Mouse (Mus musculus): ENCODE results near the gene Cep131. TPM values are rescaled to one million over a fixed set of nuclear protein-coding genes. Genes with fewer than 3 reads are reported as not detected.

Cep131 gene
- polyA plus RNA-seq, 1 experiment from 2014 or later = 20.4 TPM

GRCm38 (mm10) chr11:120107026-120107425 is 20.4 kb upstream of the Cep131 start:
- H3K4me2 ChIP-seq (ENCODE audit: low read depth, low read length) = no peak overlapping the region
- H3K4me3 ChIP-seq (ENCODE audit: low read depth, low read length) = no peak overlapping the region
- no peak for ATAC-seq (ENCODE audit: low read depth)
- H3K27ac ChIP-seq (ENCODE audit: low read depth, low read length) = no peak overlapping the region
- H3K36me3 ChIP-seq (ENCODE audit: control insufficient read depth, insufficient read depth, low read length) = peaks cover 27% of the 10 kb centered on the region
- H3K9me3 ChIP-seq (ENCODE audit: control insufficient read depth, low read length) = no peaks in the 10 kb centered on the region
- H3K4me1 ChIP-seq (ENCODE audit: control insufficient read depth, insufficient read depth, low read length) = no peaks in the 10 kb centered on the region
- no peak overlapping the region for H3K9ac ChIP-seq (replicated peaks; ENCODE audit: low read depth, low read length)
- no peaks in the 10 kb centered on the region for H3K27me3 ChIP-seq (ENCODE audit: control insufficient read depth, insufficient read depth, low read length)
- 80% methylated on average over 2 of the region's 2 CpGs for WGBS

GRCm38 (mm10) chr11:120103431-120103997 is 16.9 kb upstream of the Cep131 start:
- H3K36me3 ChIP-seq (ENCODE audit: control insufficient read depth, insufficient read depth, low read length) = peaks cover 27% of the 10 kb centered on the region
- H3K4me1 ChIP-seq (ENCODE audit: control insufficient read depth, insufficient read depth, low read length) = peaks cover 7% of the 10 kb centered on the region
- 98% methylated on average over 3 of the region's 3 CpGs for WGBS
- H3K4me3 ChIP-seq (ENCODE audit: low read depth, low read length) = no peak overlapping the region
- no peak overlapping the region for H3K27ac ChIP-seq (ENCODE audit: low read depth, low read length)
- ATAC-seq (ENCODE audit: low read depth) = no peak
- H3K4me2 ChIP-seq (ENCODE audit: low read depth, low read length) = no peak overlapping the region
- H3K9ac ChIP-seq (replicated peaks; ENCODE audit: low read depth, low read length) = no peak overlapping the region
- H3K9me3 ChIP-seq (ENCODE audit: control insufficient read depth, low read length) = no peaks in the 10 kb centered on the region
- H3K27me3 ChIP-seq (ENCODE audit: control insufficient read depth, insufficient read depth, low read length) = no peaks in the 10 kb centered on the region

GRCm38 (mm10) chr11:120101036-120101435 is 14.4 kb upstream of the Cep131 start:
- H3K4me2 ChIP-seq (ENCODE audit: low read depth, low read length) = no peak overlapping the region
- H3K4me3 ChIP-seq (ENCODE audit: low read depth, low read length) = no peak overlapping the region
- WGBS = 2% methylated on average over 3 of the region's 3 CpGs
- H3K27me3 ChIP-seq (ENCODE audit: control insufficient read depth, insufficient read depth, low read length) = no peaks in the 10 kb centered on the region
- H3K9me3 ChIP-seq (ENCODE audit: control insufficient read depth, low read length) = no peaks in the 10 kb centered on the region
- no peak for ATAC-seq (ENCODE audit: low read depth)
- no peak overlapping the region for H3K9ac ChIP-seq (replicated peaks; ENCODE audit: low read depth, low read length)
- no peak overlapping the region for H3K27ac ChIP-seq (ENCODE audit: low read depth, low read length)
- H3K4me1 ChIP-seq (ENCODE audit: control insufficient read depth, insufficient read depth, low read length) = peaks cover 13% of the 10 kb centered on the region
- H3K36me3 ChIP-seq (ENCODE audit: control insufficient read depth, insufficient read depth, low read length) = peaks cover 24% of the 10 kb centered on the region

- peak within 1 kb of the TSS; percentile 79 for H3K4me2 ChIP-seq (ENCODE audit: low read depth, low read length)
- under 1% methylated on average over 77 of the region's 77 CpGs for WGBS
These were observed 12.2 kb upstream of the Cep131 start, which contains the start of the genes Tepsin and Ndufaf8 for GRCm38 (mm10) chr11:120098588-120099511. Gene Tepsin, minus strand, starts transcription at chr11:120098731. Gene Ndufaf8, plus strand, starts transcription at chr11:120098928.

DNA sequence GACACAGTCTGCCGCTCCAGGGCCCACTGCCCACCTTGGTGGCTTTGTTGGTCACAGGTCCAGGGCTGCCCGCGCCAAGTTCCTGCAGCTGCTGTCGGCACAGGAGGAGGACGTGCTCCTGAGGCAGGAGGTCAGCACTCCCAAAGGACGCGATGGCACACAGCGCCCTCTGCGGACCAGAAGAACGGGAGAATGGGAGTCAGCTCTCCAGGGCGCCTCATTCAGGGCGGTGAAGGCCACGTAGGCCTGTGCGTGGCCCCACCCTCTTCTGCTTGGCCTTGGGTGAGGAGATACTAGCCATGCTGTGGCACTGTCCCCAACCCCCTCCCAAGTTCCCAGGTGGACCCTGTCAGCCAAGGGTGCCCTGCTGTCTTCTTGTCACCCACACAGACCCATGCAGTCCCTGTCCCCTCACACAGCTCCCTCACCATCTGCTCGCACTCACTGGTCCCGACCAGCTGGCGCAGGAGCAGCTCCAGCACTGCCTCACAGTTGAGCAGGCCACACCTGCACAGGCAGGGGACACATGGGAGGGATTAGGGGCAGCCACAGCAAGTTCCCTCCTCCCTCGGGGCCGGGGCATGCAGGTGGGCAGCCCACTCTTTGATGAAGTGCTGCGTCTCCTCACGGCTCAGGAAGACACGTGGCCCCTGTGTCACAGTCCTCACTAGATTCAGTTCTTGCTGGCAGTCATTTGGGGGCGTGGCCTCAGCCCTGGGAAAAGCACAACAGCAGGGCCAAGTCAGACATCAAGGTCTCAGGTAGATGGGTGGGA is 6.4 kb upstream of the Cep131 start:
- Histone ChIP-seq H3K27me3 (ENCODE audit: control insufficient read depth, insufficient read depth, low read length) (no peaks in the 10 kb centered on the region), H3K4me2 (ENCODE audit: low read depth, low read length) (no peak overlapping the region), H3K9me3 (ENCODE audit: control insufficient read depth, low read length) (no peaks in the 10 kb centered on the region), H3K36me3 (ENCODE audit: control insufficient read depth, insufficient read depth, low read length) (peaks cover 25% of the 10 kb centered on the region), H3K4me3 (ENCODE audit: low read depth, low read length) (no peak overlapping the region), H3K4me1 (ENCODE audit: control insufficient read depth, insufficient read depth, low read length) (peaks cover 6% of the 10 kb centered on the region; the same call in 1 of the 2 replicates), H3K27ac (ENCODE audit: low read depth, low read length) (no peak overlapping the region), H3K9ac (replicated peaks; ENCODE audit: low read depth, low read length) (no peak overlapping the region)
- ATAC-seq (ENCODE audit: low read depth) = no peak
- WGBS = 87% methylated on average over 23 of the region's 23 CpGs

More at GRCm38 (mm10) chr11:120098588-120099511, 12.2 kb upstream of the Cep131 start, which contains the start of the genes Tepsin and Ndufaf8:
- Histone ChIP-seq H3K27ac (ENCODE audit: low read depth, low read length) (peak within 1 kb of the TSS; percentile 92), H3K9me3 (ENCODE audit: control insufficient read depth, low read length) (no peaks in the 10 kb centered on the region), H3K4me1 (ENCODE audit: control insufficient read depth, insufficient read depth, low read length) (peaks cover 13% of the 10 kb centered on the region), H3K27me3 (ENCODE audit: control insufficient read depth, insufficient read depth, low read length) (no peaks in the 10 kb centered on the region), H3K4me3 (ENCODE audit: low read depth, low read length) (peak within 1 kb of the TSS; percentile 75), H3K36me3 (ENCODE audit: control insufficient read depth, insufficient read depth, low read length) (peaks cover 8% of the 10 kb centered on the region; the same call in 1 of the 2 replicates), H3K9ac (replicated peaks; ENCODE audit: low read depth, low read length) (peak within 1 kb of the TSS; percentile 80)
- ATAC-seq (ENCODE audit: low read depth) = peak; percentile 97

DNA sequence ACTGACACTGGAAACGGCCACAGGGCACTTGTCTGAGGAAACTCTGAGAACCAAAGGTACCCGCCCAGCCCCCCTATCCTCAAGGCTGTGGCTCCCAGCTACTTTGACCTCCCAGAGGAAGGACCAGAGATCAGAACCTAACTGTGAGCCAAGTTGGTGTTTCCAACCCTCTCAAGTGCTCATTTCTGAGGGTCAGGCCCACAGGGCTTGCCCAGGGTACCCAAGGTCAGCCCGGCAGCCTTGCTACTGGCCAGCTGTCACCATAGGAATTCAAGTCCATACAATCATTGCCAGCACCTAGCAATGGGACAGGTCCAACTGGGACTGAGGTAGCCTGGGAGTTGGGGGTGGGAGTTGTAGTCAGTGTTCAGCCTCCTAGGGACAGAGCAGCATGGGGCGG is 4.0 kb upstream of the Cep131 start:
- Histone ChIP-seq H3K27me3 (ENCODE audit: control insufficient read depth, insufficient read depth, low read length) (no peaks in the 10 kb centered on the region; the same call in 1 of the 2 replicates), H3K36me3 (ENCODE audit: control insufficient read depth, insufficient read depth, low read length) (peaks cover 25% of the 10 kb centered on the region), H3K27ac (ENCODE audit: low read depth, low read length) (no peak overlapping the region), H3K4me2 (ENCODE audit: low read depth, low read length) (no peak overlapping the region), H3K9me3 (ENCODE audit: control insufficient read depth, low read length) (no peaks in the 10 kb centered on the region), H3K4me1 (ENCODE audit: control insufficient read depth, insufficient read depth, low read length) (peaks cover 5% of the 10 kb centered on the region), H3K4me3 (ENCODE audit: low read depth, low read length) (no peak overlapping the region), H3K9ac (replicated peaks; ENCODE audit: low read depth, low read length) (no peak overlapping the region)
- WGBS = 89% methylated on average over 4 of the region's 4 CpGs
- no peak for ATAC-seq (ENCODE audit: low read depth)

DNA sequence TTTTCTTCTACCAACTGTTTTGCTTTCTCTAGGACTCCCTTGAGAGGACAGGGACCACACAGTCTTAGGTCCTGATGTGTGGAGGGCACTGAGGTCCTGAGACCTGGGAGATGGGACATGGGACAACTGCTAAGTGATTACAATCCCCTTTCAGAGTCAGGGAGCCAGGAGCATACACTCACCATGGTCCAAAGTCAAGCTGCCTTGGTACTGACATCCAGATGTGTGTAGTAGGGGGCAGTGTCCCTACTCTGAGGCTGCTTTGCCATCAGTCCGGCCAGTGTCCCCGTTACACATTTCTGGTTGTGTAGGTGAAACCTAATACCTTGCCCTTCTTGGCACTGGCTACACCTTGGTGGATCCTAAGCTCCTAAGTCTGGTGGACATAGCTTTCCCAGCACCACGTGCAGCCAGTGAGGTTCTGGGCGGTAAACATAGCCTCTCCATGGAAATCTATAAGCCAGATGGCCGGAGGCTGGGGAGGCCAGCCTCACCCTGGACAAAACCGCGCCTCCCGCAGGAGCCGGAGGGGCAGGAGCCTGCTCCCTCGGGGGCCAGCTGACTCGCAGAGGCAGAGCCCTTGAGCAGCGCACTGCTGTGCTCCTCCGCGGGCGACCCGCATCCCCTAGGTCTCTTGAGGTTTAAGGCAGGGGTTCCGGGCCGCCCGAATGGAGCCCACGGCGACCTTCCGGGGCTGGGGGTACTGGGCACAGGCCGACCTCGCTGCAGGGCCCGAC is 568 bp downstream of the Cep131 start:
- peaks cover 5% of the 10 kb centered on the region for H3K36me3 ChIP-seq (ENCODE audit: control insufficient read depth, insufficient read depth, low read length)
- H3K4me3 ChIP-seq (ENCODE audit: low read depth, low read length) = peak overlapping the region; percentile 94
- peak overlapping the region; percentile 95 for H3K9ac ChIP-seq (replicated peaks; ENCODE audit: low read depth, low read length)
- under 1% methylated on average over 23 of the region's 25 CpGs for WGBS
- H3K9me3 ChIP-seq (ENCODE audit: control insufficient read depth, low read length) = no peaks in the 10 kb centered on the region
- peak overlapping the region; percentile 95 for H3K4me2 ChIP-seq (ENCODE audit: low read depth, low read length)
- H3K27me3 ChIP-seq (ENCODE audit: control insufficient read depth, insufficient read depth, low read length) = no peaks in the 10 kb centered on the region; the same call in 1 of the 2 replicates
- peak overlapping the region; percentile 86 for H3K27ac ChIP-seq (ENCODE audit: low read depth, low read length)
- peak; percentile 38 for ATAC-seq (ENCODE audit: low read depth)
- peaks cover 10% of the 10 kb centered on the region for H3K4me1 ChIP-seq (ENCODE audit: control insufficient read depth, insufficient read depth, low read length)

GRCm38 (mm10) chr11:120080282-120080681 is 6.3 kb downstream of the Cep131 start:
- 94% methylated on average over 6 of the region's 6 CpGs for WGBS
- Histone ChIP-seq H3K4me3 (ENCODE audit: low read depth, low read length) (no peak overlapping the region), H3K27me3 (ENCODE audit: control insufficient read depth, insufficient read depth, low read length) (no peaks in the 10 kb centered on the region), H3K4me1 (ENCODE audit: control insufficient read depth, insufficient read depth, low read length) (peaks cover 5% of the 10 kb centered on the region), H3K27ac (ENCODE audit: low read depth, low read length) (no peak overlapping the region), H3K36me3 (ENCODE audit: control insufficient read depth, insufficient read depth, low read length) (peaks cover 20% of the 10 kb centered on the region; the same call in 1 of the 2 replicates), H3K9me3 (ENCODE audit: control insufficient read depth, low read length) (no peaks in the 10 kb centered on the region), H3K4me2 (ENCODE audit: low read depth, low read length) (no peak overlapping the region), H3K9ac (replicated peaks; ENCODE audit: low read depth, low read length) (no peak overlapping the region)
- no peak for ATAC-seq (ENCODE audit: low read depth)

Measured in neural tube, embryonic 14.5 days (tissue).